Mouse (Mus musculus) intestine, postnatal 0 days (tissue): ENCODE measurements around the gene Rnf224. TPM values are rescaled to one million over a fixed set of nuclear protein-coding genes. Genes with fewer than 3 reads are reported as not detected.
A peak's percentile ranks its signal among the peaks of the same experiment; 100 is the strongest.

ENCODE experiments used
- ATAC-seq: fragments of 200-750 bp; cut with Nextera tagmentation; 2 replicates; pipeline ENCODE4 v1.8.0; 2017; ENCODE audit warnings: mild to moderate bottlenecking, moderate TSS enrichment, moderate library complexity
- H3K27ac ChIP-seq: fragments of 300-500 bp; sonication (generic); 2 replicates; pipeline ENCODE4 v1.5.1; 2014; ENCODE audit warnings: mild to moderate bottlenecking, low read depth, low read length, moderate library complexity
- H3K27me3 ChIP-seq: fragments of 300-500 bp; sonication (generic); replicated peaks from 2 replicates; pipeline ENCODE4 v1.6.1; 2014; ENCODE audit warnings: low read length, mixed read lengths; ENCODE audit not compliant: control insufficient read depth, insufficient read depth
- H3K36me3 ChIP-seq: fragments of 300-500 bp; sonication (generic); 2 replicates; pipeline ENCODE4 v1.6.1; 2014; ENCODE audit warnings: mild to moderate bottlenecking, moderate library complexity; ENCODE audit not compliant: control insufficient read depth, insufficient read depth
- H3K4me1 ChIP-seq: fragments of 300-500 bp; sonication (generic); replicated peaks from 2 replicates; pipeline ENCODE4 v1.6.1; 2014; ENCODE audit warnings: antibody characterized with exemption, low read length, mixed read lengths; ENCODE audit not compliant: control insufficient read depth, insufficient read depth
- H3K4me2 ChIP-seq: fragments of 300-500 bp; sonication (generic); replicated peaks from 2 replicates; pipeline ENCODE4 v1.6.1; 2014; ENCODE audit warnings: low read depth, mild to moderate bottlenecking, moderate library complexity
- H3K4me3 ChIP-seq: fragments of 300-500 bp; sonication (generic); 2 replicates; pipeline ENCODE4 v1.5.1; 2014; ENCODE audit warnings: low read depth, low read length
- H3K9ac ChIP-seq: fragments of 300-500 bp; sonication (generic); 2 replicates; pipeline ENCODE4 v1.6.1; 2014; ENCODE audit warnings: mild to moderate bottlenecking, low read depth, low read length
- H3K9me3 ChIP-seq: fragments of 300-500 bp; sonication (generic); 2 replicates; pipeline ENCODE4 v1.6.1; 2016; ENCODE audit warnings: mixed run types; ENCODE audit not compliant: control insufficient read depth
- CTCF ChIP-seq: sonication (generic); IDR thresholded peaks from 2 replicates; pipeline ENCODE4 v1.5.1; 2016; ENCODE audit warnings: low read depth, mild to moderate bottlenecking, control low read depth, antibody characterized with exemption, moderate library complexity
- WGBS: fragments of 180-500 bp; shearing (Covaris S2); extraction: QIAGEN DNeasy Blood & Tissue Kit; methylation state at CpG from one replicate; pipeline ENCODE4 v1.1.7; 2014; 5-methylcytosine and 5-hydroxymethylcytosine counted together
- polyA plus RNA-seq: library from polyadenylated mRNA; unstranded; fragments of >200 nt; fragmentation: Nextera tagmentation; extraction: Ambion mirVana; gene quantifications from 2 replicates; pipeline ENCODE4 v1.2.1, GENCODE M21; 2015

Rnf224 gene
- polyA plus RNA-seq, 1 experiment from 2014 or later = 0.09 TPM

GRCm38 (mm10) chr2:25207593-25207992 lies 29.0 kb downstream of the Rnf224 start:
- Histone ChIP-seq H3K4me2 (no peak overlapping the region), H3K27me3 (no peaks in the 10 kb centered on the region), H3K27ac (peak overlapping the region; percentile 35; the same call in 1 of the 2 replicates), H3K9ac (no peak overlapping the region), H3K9me3 (no peaks in the 10 kb centered on the region), H3K4me1 (0 out of 2 replicates have a peak, but pooled peaks cover 8% of the 10 kb centered on the region), H3K36me3 (peaks cover 60% of the 10 kb centered on the region), H3K4me3 (no peak overlapping the region)
- TF ChIP-seq CTCF = no peak
- 83% methylated on average over 1 of the region's 1 CpGs for WGBS
- ATAC-seq = no peak

GRCm38 (mm10) chr2:25203631-25204214 lies 32.9 kb downstream of the Rnf224 start:
- 52% methylated on average over 4 of the region's 4 CpGs for WGBS
- H3K4me3 ChIP-seq = no peak overlapping the region
- no peaks in the 10 kb centered on the region for H3K9me3 ChIP-seq
- peaks cover 95% of the 10 kb centered on the region for H3K36me3 ChIP-seq
- 0 out of 2 replicates have a peak, but pooled peaks cover 2% of the 10 kb centered on the region for H3K4me1 ChIP-seq
- H3K4me2 ChIP-seq = no peak overlapping the region
- no peak overlapping the region for H3K9ac ChIP-seq
- peak; percentile 62 for TF ChIP-seq CTCF
- no peaks in the 10 kb centered on the region for H3K27me3 ChIP-seq
- H3K27ac ChIP-seq = no peak overlapping the region
- ATAC-seq = no peak

- ATAC-seq = no peak
- H3K36me3 ChIP-seq = peaks cover 76% of the 10 kb centered on the region
These were observed 36.0 kb downstream of the Rnf224 start for GRCm38 (mm10) chr2:25200631-25201030.

GRCm38 (mm10) chr2:25197946-25198345 lies 38.6 kb downstream of the Rnf224 start:
- no peak for TF ChIP-seq CTCF
- Histone ChIP-seq H3K36me3 (peaks cover 57% of the 10 kb centered on the region), H3K4me1 (peaks cover 19% of the 10 kb centered on the region; the same call in 1 of the 2 replicates), H3K4me3 (no peak overlapping the region), H3K9me3 (no peaks in the 10 kb centered on the region), H3K4me2 (no peak overlapping the region; the same call in 1 of the 2 replicates), H3K27me3 (no peaks in the 10 kb centered on the region), H3K27ac (no peak overlapping the region; the same call in 1 of the 2 replicates), H3K9ac (no peak overlapping the region)
- no peak for ATAC-seq

More at GRCm38 (mm10) chr2:25200631-25201030, 36.0 kb downstream of the Rnf224 start:
- no peak for TF ChIP-seq CTCF
- Histone ChIP-seq H3K9me3 (no peaks in the 10 kb centered on the region), H3K27ac (no peak overlapping the region), H3K27me3 (no peaks in the 10 kb centered on the region), H3K4me2 (no peak overlapping the region), H3K9ac (no peak overlapping the region), H3K4me1 (0 out of 2 replicates have a peak, but pooled peaks cover 8% of the 10 kb centered on the region), H3K4me3 (no peak overlapping the region)
- WGBS = 95% methylated on average over 2 of the region's 2 CpGs

DNA sequence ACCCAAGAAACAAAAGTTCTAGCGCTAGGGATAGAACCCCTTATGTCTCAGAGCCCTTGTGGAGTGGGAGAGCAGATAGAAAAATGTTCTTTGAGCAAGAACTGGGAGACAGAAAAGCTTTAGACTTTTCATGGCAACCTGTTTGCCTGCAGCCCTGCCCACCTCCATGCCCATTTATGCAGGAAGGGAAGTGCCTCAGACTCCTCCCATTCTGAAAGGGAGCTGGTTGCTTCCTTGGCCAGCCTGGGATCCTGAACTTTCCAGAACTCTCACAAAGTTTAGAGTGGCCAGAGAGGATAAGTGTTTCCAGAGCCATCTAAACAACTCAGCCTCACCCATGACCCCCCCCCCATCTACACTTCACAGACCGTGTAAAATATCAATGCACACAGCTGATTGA lies 39.4 kb downstream of the Rnf224 start:
- Histone ChIP-seq H3K4me3 (peak overlapping the region; percentile 37), H3K36me3 (peaks cover 50% of the 10 kb centered on the region), H3K4me1 (peaks cover 19% of the 10 kb centered on the region; the same call in 1 of the 2 replicates), H3K27me3 (no peaks in the 10 kb centered on the region), H3K27ac (peak overlapping the region; percentile 91), H3K4me2 (peak overlapping the region; percentile 66), H3K9me3 (no peaks in the 10 kb centered on the region), H3K9ac (0 out of 2 replicates have a peak overlapping the region, but pooled peaks have one; percentile 24)
- no peak for ATAC-seq
- TF ChIP-seq CTCF = no peak
- WGBS = 13% methylated on average over 2 of the region's 2 CpGs

GRCm38 (mm10) chr2:25196172-25196954 lies 40.2 kb downstream of the Rnf224 start, which contains the start of gene Tor4a:
Gene Tor4a (minus strand): TSS chr2:25196886.
- H3K36me3 ChIP-seq = peaks cover 42% of the 10 kb centered on the region
- H3K4me2 ChIP-seq = peak within 1 kb of the TSS; percentile 66
- peak within 1 kb of the TSS; percentile 37 for H3K4me3 ChIP-seq
- TF ChIP-seq CTCF = no peak
- peak; percentile 79 for ATAC-seq
- peaks cover 19% of the 10 kb centered on the region; the same call in 1 of the 2 replicates for H3K4me1 ChIP-seq
- H3K9ac ChIP-seq = peak within 1 kb of the TSS; percentile 54; the same call in 1 of the 2 replicates
- H3K9me3 ChIP-seq = no peaks in the 10 kb centered on the region
- H3K27ac ChIP-seq = peak within 1 kb of the TSS; percentile 91
- WGBS = 9% methylated on average over 8 of the region's 8 CpGs
- no peaks in the 10 kb centered on the region for H3K27me3 ChIP-seq
